In the genomic region with DNA sequence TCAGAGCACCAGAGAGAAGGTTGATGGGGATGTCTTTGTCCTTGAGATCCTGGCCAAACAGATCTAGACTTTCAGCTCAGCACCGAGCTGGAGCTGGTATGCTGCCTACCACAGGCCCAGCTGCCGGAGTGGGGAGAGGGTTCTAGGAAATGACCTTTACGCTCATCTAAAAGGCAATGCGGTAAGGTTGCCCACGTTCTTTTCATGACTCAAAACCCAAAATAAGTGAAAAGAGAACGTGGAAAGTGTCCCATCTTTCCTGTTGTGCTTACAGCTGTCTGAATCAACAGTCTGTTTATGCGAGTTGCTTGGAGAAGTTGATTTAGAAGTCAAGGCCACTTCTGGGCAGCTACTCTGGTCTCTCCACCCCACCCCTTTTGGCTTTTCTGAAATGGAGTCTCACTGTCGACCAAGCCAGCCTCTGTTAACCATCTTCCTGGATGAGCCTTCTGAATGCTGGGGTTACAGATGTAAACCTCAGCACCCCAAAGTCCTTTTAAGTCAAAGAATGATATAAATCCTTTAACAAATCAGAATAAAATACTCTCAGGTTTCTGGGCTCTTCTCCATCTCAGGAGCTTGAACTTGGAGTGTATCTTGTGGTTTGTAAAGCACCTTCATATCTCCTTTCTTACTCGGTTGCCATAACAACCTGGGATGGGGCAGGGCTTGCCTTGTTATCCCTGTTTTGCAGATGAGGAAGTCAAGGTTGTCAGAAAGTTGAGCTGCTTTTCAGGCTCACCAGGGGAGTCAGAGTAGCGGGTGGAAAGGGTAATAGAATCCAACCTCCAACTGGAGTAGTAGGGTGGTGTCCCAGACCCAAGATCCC, we compare ENCODE assay signal across 9 mouse cellular contexts.
DNase-seq lines count a peak whose midpoint lies in the region; ATAC-seq and TF ChIP-seq lines count a peak whose summit lies in the region.
"Had no signal": no experiment of that assay in that cellular context is flagged by ENCODE, and none has a peak within 500 bp of the region (broad histone marks: within the 10 kb centered on the region; RNA-seq: fewer than 3 reads in every experiment).

No protein-coding gene starts in this region.

- no peak for ATAC-seq in intestine, postnatal 0 days
- ATAC-seq in kidney, embryonic 14.5 days (ENCODE audit: low FRiP score, low TSS enrichment), result no peak

- peak overlapping the region; percentile 13; the same call in 1 of the 2 replicates for H3K9ac ChIP-seq in intestine, postnatal 0 days (ENCODE audit: low read depth, low read length)
- H3K9ac ChIP-seq in kidney, embryonic 14.5 days (ENCODE audit: low read depth, low read length), result no peak overlapping the region
- H3K9ac ChIP-seq: liver, embryonic 15.5 days had no signal

- no peaks in the 10 kb centered on the region for H3K27me3 ChIP-seq in intestine, postnatal 0 days (replicated peaks; ENCODE audit: control insufficient read depth, insufficient read depth, low read length)
- no peaks in the 10 kb centered on the region for H3K27me3 ChIP-seq in kidney, embryonic 14.5 days (ENCODE audit: control insufficient read depth, insufficient read depth, low read length)
- H3K27me3 ChIP-seq: liver, embryonic 15.5 days had no signal

- no peak overlapping the region for H3K4me3 ChIP-seq in layer of hippocampus, adult 2 months
- no peak overlapping the region for H3K4me3 ChIP-seq in intestine, postnatal 0 days (ENCODE audit: low read depth, low read length)
- H3K4me3 ChIP-seq in kidney, embryonic 14.5 days (ENCODE audit: low read length), result no peak overlapping the region
- H3K4me3 ChIP-seq: liver, embryonic 15.5 days had no signal

- no peak overlapping the region for H3K4me2 ChIP-seq in intestine, postnatal 0 days (replicated peaks; ENCODE audit: low read depth)
- no peak overlapping the region for H3K4me2 ChIP-seq in kidney, embryonic 14.5 days (replicated peaks; ENCODE audit: low read depth, low read length)
- H3K4me2 ChIP-seq: liver, embryonic 15.5 days had no signal

- H3K4me1 ChIP-seq in intestine, postnatal 0 days (replicated peaks; ENCODE audit: control insufficient read depth, insufficient read depth, low read length), result peaks cover 11% of the 10 kb centered on the region; the same call in 1 of the 2 replicates
- peaks cover 25% of the 10 kb centered on the region; the same call in 1 of the 2 replicates for H3K4me1 ChIP-seq in kidney, embryonic 14.5 days (ENCODE audit: control insufficient read depth, insufficient read depth, low read length)

- peak overlapping the region; percentile 73 for H3K27ac ChIP-seq in layer of hippocampus, adult 2 months
- H3K27ac ChIP-seq in intestine, postnatal 0 days (ENCODE audit: low read depth, low read length), result peak overlapping the region; percentile 68
- H3K27ac ChIP-seq in kidney, embryonic 14.5 days (ENCODE audit: low read depth, low read length), result no peak overlapping the region
- H3K27ac ChIP-seq: liver, embryonic 15.5 days had no signal

- H3K9me3 ChIP-seq in intestine, postnatal 0 days (ENCODE audit: control insufficient read depth), result no peaks in the 10 kb centered on the region
- no peaks in the 10 kb centered on the region for H3K9me3 ChIP-seq in kidney, embryonic 14.5 days (ENCODE audit: control insufficient read depth, low read length)
- H3K9me3 ChIP-seq: liver, embryonic 15.5 days had no signal

- 55% methylated on average over 10 of the region's 10 CpGs for WGBS in intestine, postnatal 0 days
- WGBS in kidney, embryonic 14.5 days, result 82% methylated on average over 10 of the region's 10 CpGs

- no peaks in the 10 kb centered on the region for H3K36me3 ChIP-seq in intestine, postnatal 0 days (ENCODE audit: control insufficient read depth, insufficient read depth)
- no peaks in the 10 kb centered on the region for H3K36me3 ChIP-seq in kidney, embryonic 14.5 days (ENCODE audit: control insufficient read depth, insufficient read depth, low read length)
- H3K36me3 ChIP-seq: liver, embryonic 15.5 days had no signal

- no peak for TF ChIP-seq CTCF in layer of hippocampus, adult 2 months (conservative IDR thresholded peaks at IDR 0.05)
- TF ChIP-seq CTCF in intestine, postnatal 0 days (IDR thresholded peaks at IDR 0.05; ENCODE audit: low read depth), result no peak

- no peak for DNase-seq in layer of hippocampus, adult 2 months (ENCODE audit: low spot score in 2 of 2)
- DNase-seq in layer of hippocampus, postnatal 10 days (ENCODE audit: low spot score in 2 of 2), result no peak
- peak; percentile 42 for DNase-seq in A20 (ENCODE audit: low read depth, low spot score)
- DNase-seq in CD4-positive helper T cell, adult 2 months (ENCODE audit: low read depth, low spot score), result peak; percentile 71
- no peak for DNase-seq in T-cell, adult 2 months (ENCODE audit: low spot score)
- DNase-seq: kidney, postnatal 10 days had no signal

Comparison
In these comparisons a context has a peak if more than half of its experiments do, and no peak if none do; other contexts are left out.
1. DNase-seq: peak in A20 (single experiment) and CD4-positive helper T cell, adult 2 months (single experiment); none in layer of hippocampus, adult 2 months (0 of 2), layer of hippocampus, postnatal 10 days (0 of 2) and T-cell, adult 2 months (single experiment).